In genomic region chr5:107263836-107264235, GRCm38 (mm10) we compare ENCODE assay signal across 21 mouse cellular contexts.
"Had no signal": no experiment of that assay in that cellular context is flagged by ENCODE, and none has a peak within 500 bp of the region (broad histone marks: within the 10 kb centered on the region; RNA-seq: fewer than 3 reads in every experiment).

No protein-coding gene starts in this region.

- H3K4me3 ChIP-seq: limb, embryonic 12.5 days; limb, embryonic 15.5 days; midbrain, embryonic 12.5 days had no signal

- DNase-seq: kidney, adult 18-20 months; kidney, adult 9 months; kidney, postnatal 10 days; kidney, postnatal 36 days; layer of hippocampus, adult 9-11 months; left cerebral cortex, postnatal 4 days; liver, postnatal 0 days; lung, embryonic 14.5 days; right cerebral cortex, postnatal 4 days; thymus, adult 2 months; thymus, postnatal 14 days; thymus, postnatal 4 days had no signal

- H3K36me3 ChIP-seq: midbrain, embryonic 12.5 days had no signal

- H3K27me3 ChIP-seq: limb, embryonic 15.5 days had no signal

- H3K27ac ChIP-seq: limb, embryonic 12.5 days; limb, embryonic 15.5 days; liver, embryonic 14.5 days; macrophage; midbrain, embryonic 12.5 days; stomach, postnatal 0 days had no signal

- H3K9ac ChIP-seq: limb, embryonic 12.5 days; limb, embryonic 15.5 days; liver, embryonic 14.5 days; liver, postnatal 0 days; lung, embryonic 14.5 days; midbrain, embryonic 12.5 days had no signal

- H3K9me3 ChIP-seq: limb, embryonic 12.5 days; limb, embryonic 15.5 days; midbrain, embryonic 12.5 days had no signal

- H3K4me2 ChIP-seq: limb, embryonic 12.5 days; limb, embryonic 15.5 days; liver, embryonic 11.5 days; lung, embryonic 14.5 days; midbrain, embryonic 12.5 days had no signal

- ATAC-seq: liver, postnatal 0 days; lung, postnatal 0 days; midbrain, embryonic 16.5 days had no signal
